Mouse (Mus musculus) stomach, postnatal 0 days (tissue): ENCODE results near the gene Aasdhppt. TPM values are rescaled to one million over a fixed set of nuclear protein-coding genes. Genes with fewer than 3 reads are reported as not detected.

Experiments used
- ATAC-seq: fragments of 200-750 bp; cut with Nextera tagmentation; 2 replicates; pipeline ENCODE4 v1.8.0; 2017; ENCODE audit not compliant: low FRiP score, low TSS enrichment
- DNase-seq: peaks from one replicate; pipeline ENCODE4 v3.0.0-alpha.2; 2016; ENCODE audit warnings: low spot score
- H3K27ac ChIP-seq: fragments of 300-500 bp; sonication (generic); replicated peaks from 2 replicates; pipeline ENCODE4 v1.5.1; 2014; ENCODE audit warnings: mild to moderate bottlenecking, control low read depth
- H3K27me3 ChIP-seq: fragments of 300-500 bp; sonication (generic); 2 replicates; pipeline ENCODE4 v1.6.1; 2014; ENCODE audit warnings: low read length; ENCODE audit not compliant: control insufficient read depth, insufficient read depth
- H3K36me3 ChIP-seq: fragments of 300-500 bp; sonication (generic); 2 replicates; pipeline ENCODE4 v1.6.1; 2014; ENCODE audit warnings: low read length, mixed read lengths; ENCODE audit not compliant: control insufficient read depth, insufficient read depth
- H3K4me1 ChIP-seq: fragments of 300-500 bp; sonication (generic); replicated peaks from 2 replicates; pipeline ENCODE4 v1.6.1; 2014; ENCODE audit warnings: antibody characterized with exemption; ENCODE audit not compliant: control insufficient read depth, insufficient read depth
- H3K4me2 ChIP-seq: fragments of 300-500 bp; sonication (generic); replicated peaks from 2 replicates; pipeline ENCODE4 v1.6.1; 2014; ENCODE audit warnings: low read depth, mild to moderate bottlenecking, control low read depth, moderate library complexity
- H3K4me3 ChIP-seq: fragments of 300-500 bp; sonication (generic); 2 replicates; pipeline ENCODE4 v1.5.1; 2014; ENCODE audit warnings: low read depth, low read length, control low read depth
- H3K9ac ChIP-seq: fragments of 300-500 bp; sonication (generic); 2 replicates; pipeline ENCODE4 v1.6.1; 2014; ENCODE audit warnings: mild to moderate bottlenecking, low read length, control low read depth, mixed read lengths
- H3K9me3 ChIP-seq: fragments of 300-500 bp; sonication (generic); 2 replicates; pipeline ENCODE4 v1.6.1; 2016; ENCODE audit warnings: low read length; ENCODE audit not compliant: control insufficient read depth
- CTCF ChIP-seq: IDR thresholded peaks from 2 replicates; pipeline ENCODE4 v1.5.1; 2016; ENCODE audit warnings: antibody characterized with exemption, low read depth, mild to moderate bottlenecking, moderate library complexity
- EP300 ChIP-seq: optimal IDR thresholded peaks from 2 replicates; pipeline ENCODE3; 2016; ENCODE audit warnings: antibody characterized with exemption
- WGBS: fragments of 180-500 bp; shearing (Covaris S2); extraction: QIAGEN DNeasy Blood & Tissue Kit; methylation state at CpG from one replicate; pipeline ENCODE4 v1.1.7; 2014; 5-methylcytosine and 5-hydroxymethylcytosine counted together
- polyA plus RNA-seq: library from polyadenylated mRNA; unstranded; fragments of >200 nt; fragmentation: Nextera tagmentation; extraction: Ambion mirVana; gene quantifications from 2 replicates; pipeline ENCODE4 v1.2.1, GENCODE M21; 2015

Aasdhppt gene
- polyA plus RNA-seq: 28.5 and 29.9 TPM in 2 replicates

GRCm38 (mm10) chr9:4309351-4310085 is at the start of gene Aasdhppt, which contains the start of gene Kbtbd3:
Aasdhppt (minus strand) TSS chr9:4309471.
Kbtbd3 (plus strand) TSS chr9:4309833.
- TF ChIP-seq CTCF (no peak), EP300 (no peak)
- no peaks in the 10 kb centered on the region for H3K36me3 ChIP-seq
- H3K9ac ChIP-seq: peak within 1 kb of the TSS; percentile 74
- H3K9me3 ChIP-seq: no peaks in the 10 kb centered on the region
- no peaks in the 10 kb centered on the region for H3K4me1 ChIP-seq
- peak within 1 kb of the TSS; percentile 61 for H3K4me3 ChIP-seq
- DNase-seq (peak; percentile 100), ATAC-seq (peak; percentile 99)
- peak within 1 kb of the TSS; percentile 77 for H3K4me2 ChIP-seq
- peak within 1 kb of the TSS; percentile 91 for H3K27ac ChIP-seq
- under 1% methylated on average over 53 of the region's 53 CpGs for WGBS
- H3K27me3 ChIP-seq: no peaks in the 10 kb centered on the region

DNA sequence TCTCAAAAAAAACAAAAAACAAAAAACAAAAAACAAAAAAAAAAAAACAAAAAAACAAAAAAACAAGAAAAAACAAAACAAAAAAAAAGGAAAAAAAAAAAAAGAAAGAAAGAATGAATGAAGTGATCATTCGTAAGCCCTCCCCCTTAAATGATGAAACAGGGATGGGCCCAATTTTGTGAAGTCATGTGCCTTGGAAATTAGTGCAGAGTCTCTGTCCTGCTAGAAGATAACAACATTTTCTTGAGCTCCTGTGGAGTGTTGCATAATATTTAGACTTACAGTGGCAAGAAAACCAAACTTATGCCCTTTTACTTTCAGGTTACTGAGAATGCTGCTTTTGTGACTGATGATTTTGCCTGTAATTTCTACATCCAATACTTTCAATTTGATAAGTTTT is 43.9 kb upstream of the Aasdhppt start:
- Histone ChIP-seq H3K4me2 (no peak overlapping the region), H3K4me1 (no peaks in the 10 kb centered on the region), H3K27ac (no peak overlapping the region), H3K9ac (no peak overlapping the region), H3K9me3 (no peaks in the 10 kb centered on the region), H3K36me3 (no peaks in the 10 kb centered on the region), H3K27me3 (no peaks in the 10 kb centered on the region), H3K4me3 (no peak overlapping the region)
- WGBS: 89% methylated on average over 1 of the region's 1 CpGs
- ATAC-seq (no peak), DNase-seq (no peak)
- TF ChIP-seq CTCF (no peak), EP300 (no peak)

DNA sequence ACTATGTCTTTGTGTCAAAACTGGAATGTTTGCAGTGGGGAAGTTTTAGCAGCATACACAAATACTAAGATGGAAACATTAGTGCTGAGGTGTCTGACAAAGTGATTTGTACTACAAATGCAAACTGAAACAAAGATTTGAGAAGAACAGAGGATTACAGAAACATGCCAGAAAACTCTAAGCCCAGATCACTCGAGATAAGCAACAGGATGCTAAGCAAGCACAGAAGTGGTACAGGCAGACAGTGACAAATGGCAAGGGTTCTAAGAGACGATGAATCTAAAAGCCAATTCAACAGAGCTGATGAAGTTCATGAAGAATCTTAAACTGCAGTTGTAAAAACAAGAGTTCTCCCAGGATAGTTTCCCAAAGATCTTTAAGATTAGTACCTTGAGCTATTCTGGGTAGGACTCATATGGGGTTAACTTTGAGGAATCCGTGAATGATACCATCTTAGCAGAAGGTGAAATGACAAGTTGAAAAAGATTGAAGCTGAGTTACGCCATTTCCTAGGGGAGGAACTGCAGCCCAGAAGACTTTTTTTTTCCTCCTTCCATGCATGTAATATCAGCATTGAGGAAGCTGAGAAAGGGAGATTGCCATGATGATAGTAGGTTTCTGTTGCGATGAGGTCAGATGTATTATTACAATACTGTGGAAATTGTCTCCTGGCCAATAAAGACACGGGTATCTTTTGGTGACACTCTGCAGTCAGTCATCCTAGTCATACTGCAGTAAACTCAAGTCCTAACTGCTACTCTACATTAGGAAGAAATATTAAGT is 9.9 kb upstream of the Aasdhppt start:
- Histone ChIP-seq H3K27ac (no peak overlapping the region), H3K4me3 (no peak overlapping the region), H3K4me1 (no peaks in the 10 kb centered on the region), H3K9me3 (no peaks in the 10 kb centered on the region), H3K27me3 (no peaks in the 10 kb centered on the region), H3K4me2 (no peak overlapping the region), H3K9ac (no peak overlapping the region), H3K36me3 (no peaks in the 10 kb centered on the region)
- no peak for TF ChIP-seq EP300
- no peak for TF ChIP-seq CTCF
- DNase-seq (no peak), ATAC-seq (no peak)
- WGBS: 71% methylated on average over 6 of the region's 6 CpGs

DNA sequence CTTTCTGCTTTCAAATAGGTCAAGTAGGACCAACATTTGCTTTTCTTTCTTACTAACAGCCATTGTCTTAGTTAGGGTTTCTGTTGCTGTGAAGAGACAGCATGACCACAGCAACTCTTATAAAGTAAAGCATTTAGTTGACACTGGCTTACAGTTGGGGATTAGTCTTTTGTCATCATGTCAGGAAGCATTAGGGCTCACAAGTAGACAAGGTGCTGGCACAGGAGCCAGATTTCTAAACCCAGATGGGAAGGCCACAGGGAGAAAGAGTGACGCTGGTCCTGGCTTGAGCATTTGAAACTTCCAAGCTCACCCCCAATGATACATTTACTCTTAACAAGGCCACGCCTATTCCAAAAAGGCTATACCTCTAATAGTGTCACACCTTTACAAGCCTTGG is 6.5 kb upstream of the Aasdhppt start:
- Histone ChIP-seq H3K36me3 (no peaks in the 10 kb centered on the region), H3K4me2 (no peak overlapping the region), H3K4me3 (no peak overlapping the region), H3K27ac (no peak overlapping the region), H3K4me1 (no peaks in the 10 kb centered on the region), H3K9me3 (no peaks in the 10 kb centered on the region), H3K27me3 (no peaks in the 10 kb centered on the region), H3K9ac (no peak overlapping the region)
- DNase-seq (no peak), ATAC-seq (no peak)
- no peak for TF ChIP-seq EP300
- no peak for TF ChIP-seq CTCF
- WGBS: 91% methylated on average over 2 of the region's 2 CpGs

DNA sequence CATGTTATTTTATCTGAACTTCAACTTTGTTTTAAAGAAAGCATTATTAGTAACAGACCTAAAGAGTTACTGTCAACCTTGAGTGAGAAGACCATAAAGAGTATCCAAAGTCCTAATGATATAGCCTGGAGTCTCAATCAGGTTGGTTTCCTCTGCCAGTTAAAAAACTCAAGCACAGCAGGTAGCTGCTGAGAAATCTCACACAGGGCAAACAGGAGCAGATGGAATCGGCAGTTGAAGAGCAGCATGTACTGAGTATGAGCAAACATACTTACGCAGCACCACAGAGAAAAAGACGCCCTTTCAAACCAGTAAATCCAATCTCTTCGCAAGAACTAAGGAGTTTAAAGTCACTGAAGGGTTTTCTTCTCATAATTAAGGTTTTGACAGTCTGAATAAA is 4.7 kb upstream of the Aasdhppt start:
- Histone ChIP-seq H3K27ac (no peak overlapping the region), H3K36me3 (no peaks in the 10 kb centered on the region), H3K4me2 (no peak overlapping the region), H3K9ac (no peak overlapping the region), H3K4me1 (no peaks in the 10 kb centered on the region), H3K4me3 (no peak overlapping the region), H3K9me3 (no peaks in the 10 kb centered on the region), H3K27me3 (no peaks in the 10 kb centered on the region)
- WGBS: 72% methylated on average over 4 of the region's 4 CpGs
- ATAC-seq (no peak), DNase-seq (no peak)
- TF ChIP-seq CTCF (no peak), EP300 (no peak)

- DNase-seq: no peak
- H3K9ac ChIP-seq: no peak overlapping the region
- H3K9me3 ChIP-seq: no peaks in the 10 kb centered on the region
- ATAC-seq: no peak
- H3K4me1 ChIP-seq: no peaks in the 10 kb centered on the region
- 86% methylated on average over 3 of the region's 3 CpGs for WGBS
- H3K4me3 ChIP-seq: no peak overlapping the region
- TF ChIP-seq CTCF (peak; percentile 41), EP300 (no peak)
- no peaks in the 10 kb centered on the region for H3K27me3 ChIP-seq
- no peak overlapping the region for H3K27ac ChIP-seq
- H3K36me3 ChIP-seq: no peaks in the 10 kb centered on the region
- no peak overlapping the region for H3K4me2 ChIP-seq
Measured at GRCm38 (mm10) chr9:4311162-4311561, 1.9 kb upstream of the Aasdhppt start.
